Mouse (Mus musculus) C2C12 (cell line): ENCODE results near the gene Slc26a8. TPM values are rescaled to one million over a fixed set of nuclear protein-coding genes. Genes with fewer than 3 reads are reported as not detected.
A peak's percentile ranks its signal among the peaks of the same experiment; 100 is the strongest.

Experiments
- H3K27me3 ChIP-seq: one replicate; pipeline ENCODE4 v1.6.1; 2011; ENCODE audit not compliant: control insufficient read depth, insufficient read depth, insufficient read length
- H3K36me3 ChIP-seq: one replicate; pipeline ENCODE4 v1.6.1; 2011; ENCODE audit not compliant: control insufficient read depth, insufficient read depth
- H3K4me3 ChIP-seq: one replicate; pipeline ENCODE4 v1.5.1; 2011; ENCODE audit warnings: mild to moderate bottlenecking, control low read depth; ENCODE audit not compliant: poor library complexity, insufficient read depth, severe bottlenecking
- H3K79me2 ChIP-seq: one replicate; pipeline ENCODE4 v1.6.1; 2011; ENCODE audit not compliant: control insufficient read depth, insufficient read depth
- H3K79me3 ChIP-seq: one replicate; pipeline ENCODE4 v1.6.1; 2011; ENCODE audit warnings: low read depth, control low read depth
- H3ac ChIP-seq: one replicate; pipeline ENCODE3; 2011; ENCODE audit warnings: low read depth; ENCODE audit not compliant: control insufficient read depth, insufficient read length
- CEBPB ChIP-seq: IDR thresholded peaks from one replicate; pipeline ENCODE4 v1.6.1; 2011; ENCODE audit warnings: low read depth, mild to moderate bottlenecking, control low read depth, moderate library complexity
- CTCF ChIP-seq: IDR thresholded peaks from one replicate; pipeline ENCODE4 v1.5.1; 2011; ENCODE audit not compliant: control insufficient read depth, insufficient read depth, insufficient read length
- FOSL1 ChIP-seq: IDR thresholded peaks from one replicate; pipeline ENCODE4 v1.8.0; 2011; ENCODE audit warnings: mild to moderate bottlenecking, low read length; ENCODE audit not compliant: poor library complexity, insufficient read depth, severe bottlenecking
- MAX ChIP-seq: IDR thresholded peaks from one replicate; pipeline ENCODE4 v1.6.1; 2011; ENCODE audit warnings: mild to moderate bottlenecking, control low read depth
- MYOD1 ChIP-seq: IDR thresholded peaks from one replicate; pipeline ENCODE4 v1.6.1; 2011; ENCODE audit warnings: low read depth; ENCODE audit not compliant: control insufficient read depth, insufficient read length
- MYOG ChIP-seq: IDR thresholded peaks from one replicate; pipeline ENCODE4 v1.6.1; 2011; ENCODE audit not compliant: control insufficient read depth, insufficient read length; ENCODE audit errors: extremely low read depth
- USF1 ChIP-seq: IDR thresholded peaks from one replicate; pipeline ENCODE4 v1.6.1; 2011; ENCODE audit warnings: low read depth, mild to moderate bottlenecking, control low read depth, moderate library complexity
- polyA plus RNA-seq: library from polyadenylated mRNA; unstranded; fragments of >200 nt; fragmentation: generic; extraction: Trizol; gene quantifications from one replicate; pipeline ENCODE4 v1.2.1, GENCODE M21; 2012; ENCODE audit warnings: missing spikeins

Gene Slc26a8
- polyA plus RNA-seq, 1 experiment, result not detected

DNA sequence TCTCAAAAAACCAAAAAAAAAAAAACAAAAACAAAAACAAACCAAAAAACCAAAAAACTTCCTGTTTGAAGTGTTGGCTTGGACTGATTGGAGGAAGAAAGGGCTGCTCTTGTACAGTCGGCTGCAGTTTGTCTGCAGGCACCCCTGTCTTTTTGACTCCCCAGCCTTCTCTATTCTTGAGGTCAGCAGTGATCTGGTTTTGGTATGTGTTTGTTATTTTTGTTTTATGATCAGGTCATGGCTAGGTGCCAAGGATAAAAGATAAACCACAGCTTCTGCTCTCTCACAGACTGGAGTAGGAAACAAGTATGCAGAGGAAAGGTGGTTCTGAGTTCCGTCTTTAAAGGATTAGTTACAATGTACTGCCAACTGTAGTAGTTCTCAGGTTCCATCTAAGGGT is 12.6 kb upstream of the Slc26a8 start:
- peaks cover 100% of the 10 kb centered on the region for H3K79me2 ChIP-seq
- H3K36me3 ChIP-seq, result no peaks in the 10 kb centered on the region
- H3K4me3 ChIP-seq, result no peak overlapping the region
- no peaks in the 10 kb centered on the region for H3K27me3 ChIP-seq
- TF ChIP-seq USF1 (no peak), MAX (no peak), FOSL1 (no peak), MYOD1 (no peak), CTCF (no peak)
- no peak overlapping the region for H3ac ChIP-seq
- H3K79me3 ChIP-seq, result peaks cover 90% of the 10 kb centered on the region

- no peak for TF ChIP-seq USF1
- TF ChIP-seq MYOD1, result peak; percentile 32
- no peak for TF ChIP-seq MAX
- no peak for TF ChIP-seq CEBPB
- no peak for TF ChIP-seq MYOG
- TF ChIP-seq FOSL1, result no peak
- TF ChIP-seq CTCF, result no peak
- Histone ChIP-seq H3ac (no peak overlapping the region), H3K27me3 (no peaks in the 10 kb centered on the region), H3K4me3 (no peak overlapping the region), H3K79me2 (peaks cover 100% of the 10 kb centered on the region), H3K79me3 (peaks cover 89% of the 10 kb centered on the region), H3K36me3 (peaks cover 5% of the 10 kb centered on the region)
Observed at GRCm38 (mm10) chr17:28701737-28702136, 11.7 kb upstream of the Slc26a8 start.

DNA sequence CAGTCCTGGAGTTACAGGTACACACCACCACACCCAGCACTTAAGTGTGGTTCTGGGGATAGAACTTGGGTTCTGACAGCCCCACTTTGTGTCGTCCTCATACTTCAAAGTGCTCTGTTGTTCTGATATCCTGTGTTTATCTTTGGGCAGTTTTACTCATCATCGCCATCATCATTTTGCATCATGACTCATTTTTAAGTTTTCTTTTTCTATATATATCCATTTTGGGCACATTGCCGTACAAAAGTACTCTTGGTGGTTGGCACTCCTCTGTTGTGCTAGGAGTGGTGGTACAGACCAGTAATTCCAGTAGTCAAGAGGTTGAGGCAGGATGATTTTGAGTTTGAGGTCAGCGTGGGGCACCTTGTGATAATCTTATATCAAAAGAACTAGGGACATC is 11.1 kb upstream of the Slc26a8 start:
- Histone ChIP-seq H3ac (no peak overlapping the region), H3K27me3 (no peaks in the 10 kb centered on the region), H3K36me3 (peaks cover 5% of the 10 kb centered on the region), H3K79me3 (peaks cover 90% of the 10 kb centered on the region), H3K79me2 (peaks cover 100% of the 10 kb centered on the region), H3K4me3 (no peak overlapping the region)
- TF ChIP-seq MYOG (no peak), MYOD1 (no peak), MAX (no peak), CTCF (no peak), CEBPB (no peak), USF1 (no peak), FOSL1 (no peak)

GRCm38 (mm10) chr17:28699789-28700188 is 9.8 kb upstream of the Slc26a8 start:
- Histone ChIP-seq H3K27me3 (no peaks in the 10 kb centered on the region), H3K36me3 (peaks cover 13% of the 10 kb centered on the region), H3ac (no peak overlapping the region), H3K79me3 (peaks cover 89% of the 10 kb centered on the region), H3K79me2 (peaks cover 100% of the 10 kb centered on the region), H3K4me3 (no peak overlapping the region)
- TF ChIP-seq USF1 (no peak), CTCF (no peak), MYOG (no peak), MAX (no peak), MYOD1 (no peak), FOSL1 (no peak), CEBPB (no peak)

DNA sequence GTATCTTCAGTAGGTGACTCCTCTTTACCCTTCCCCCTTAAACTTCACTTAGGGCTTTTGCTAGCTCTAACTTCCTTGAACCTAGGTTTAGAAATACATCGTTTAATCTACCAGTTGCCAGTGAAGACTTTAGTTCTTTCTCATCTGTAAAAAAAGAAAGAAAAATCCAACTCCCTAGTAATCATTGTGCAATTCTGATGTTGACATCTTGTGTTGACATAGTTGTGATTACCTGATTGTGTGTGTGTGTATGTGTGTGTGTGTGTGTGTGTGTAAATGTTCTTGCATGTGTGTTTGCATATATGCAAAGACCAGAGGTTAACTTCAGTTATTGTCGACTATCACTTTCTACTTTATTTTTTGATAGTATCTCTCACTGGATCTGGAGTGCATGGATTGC is 8.6 kb upstream of the Slc26a8 start:
- H3ac ChIP-seq, result no peak overlapping the region
- no peak overlapping the region for H3K4me3 ChIP-seq
- H3K79me3 ChIP-seq, result peaks cover 93% of the 10 kb centered on the region
- peaks cover 100% of the 10 kb centered on the region for H3K79me2 ChIP-seq
- peaks cover 23% of the 10 kb centered on the region for H3K36me3 ChIP-seq
- no peaks in the 10 kb centered on the region for H3K27me3 ChIP-seq
- TF ChIP-seq CTCF (no peak), MYOD1 (no peak), USF1 (no peak), CEBPB (no peak), MAX (no peak), FOSL1 (no peak), MYOG (no peak)

DNA sequence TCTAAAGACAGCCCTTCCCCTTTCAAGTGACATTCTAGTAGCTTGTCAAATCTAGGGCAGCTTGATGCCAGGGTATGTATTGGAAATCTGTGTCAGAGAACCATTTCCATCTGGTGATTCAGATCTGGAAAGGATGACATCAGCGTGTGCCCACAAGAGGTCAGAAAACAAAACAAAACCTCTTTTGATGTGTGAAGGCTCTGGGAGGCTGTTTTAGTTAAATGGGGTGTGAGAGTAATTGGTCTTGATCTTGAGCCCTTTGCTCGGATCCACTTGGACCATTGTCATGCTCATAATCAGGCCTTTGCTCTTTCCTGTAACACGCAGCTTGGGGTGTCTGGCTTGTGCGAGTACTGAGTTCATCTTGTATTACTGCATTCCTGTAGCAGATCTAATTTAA is 8.2 kb upstream of the Slc26a8 start:
- Histone ChIP-seq H3K79me2 (peaks cover 100% of the 10 kb centered on the region), H3K4me3 (no peak overlapping the region), H3K79me3 (peaks cover 94% of the 10 kb centered on the region), H3K27me3 (no peaks in the 10 kb centered on the region), H3K36me3 (peaks cover 28% of the 10 kb centered on the region), H3ac (no peak overlapping the region)
- TF ChIP-seq MAX, result no peak
- TF ChIP-seq MYOD1, result no peak
- no peak for TF ChIP-seq MYOG
- no peak for TF ChIP-seq FOSL1
- TF ChIP-seq CEBPB, result no peak
- TF ChIP-seq CTCF, result no peak
- TF ChIP-seq USF1, result no peak
